Mouse (Mus musculus): ENCODE data around the gene Unc13b. TPM values are rescaled to one million over a fixed set of nuclear protein-coding genes. Genes with fewer than 3 reads are reported as not detected.

The Unc13b gene
- polyA plus RNA-seq, 1 experiment = 0.01 TPM

DNA sequence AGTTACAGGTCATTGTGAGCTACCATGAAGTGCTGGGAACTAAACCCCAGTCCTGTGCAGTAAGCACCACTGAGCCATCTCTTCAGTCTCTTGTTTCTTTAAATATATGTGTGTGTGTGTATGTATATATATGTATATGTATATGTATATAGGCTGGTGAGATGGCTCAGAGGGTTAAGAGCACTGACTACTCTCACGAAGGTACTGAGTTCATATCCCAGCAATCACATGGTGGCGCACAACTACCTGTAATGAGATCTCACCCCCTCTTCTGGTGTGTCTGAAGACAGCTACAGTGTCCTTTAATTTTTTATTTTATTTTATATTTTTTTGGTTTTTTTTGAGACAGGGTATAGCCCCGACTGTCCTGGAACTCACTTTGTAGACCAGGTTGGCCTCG, 6.7 kb downstream of the Unc13b start:
- Histone ChIP-seq H3K27me3 (ENCODE audit: control insufficient read depth) (peaks cover 18% of the 10 kb centered on the region), H3K4me3 (replicated peaks) (no peak overlapping the region), H3K9me3 (ENCODE audit: control insufficient read depth, low read length) (no peaks in the 10 kb centered on the region), H3K4me1 (ENCODE audit: control insufficient read depth) (no peaks in the 10 kb centered on the region), H3K36me3 (ENCODE audit: control insufficient read depth) (no peaks in the 10 kb centered on the region)
- no peak for TF ChIP-seq GATA1 (IDR thresholded peaks at IDR 0.05; ENCODE audit: low read length)
- no peak for TF ChIP-seq TAL1 (IDR thresholded peaks at IDR 0.05; ENCODE audit: low read length)

DNA sequence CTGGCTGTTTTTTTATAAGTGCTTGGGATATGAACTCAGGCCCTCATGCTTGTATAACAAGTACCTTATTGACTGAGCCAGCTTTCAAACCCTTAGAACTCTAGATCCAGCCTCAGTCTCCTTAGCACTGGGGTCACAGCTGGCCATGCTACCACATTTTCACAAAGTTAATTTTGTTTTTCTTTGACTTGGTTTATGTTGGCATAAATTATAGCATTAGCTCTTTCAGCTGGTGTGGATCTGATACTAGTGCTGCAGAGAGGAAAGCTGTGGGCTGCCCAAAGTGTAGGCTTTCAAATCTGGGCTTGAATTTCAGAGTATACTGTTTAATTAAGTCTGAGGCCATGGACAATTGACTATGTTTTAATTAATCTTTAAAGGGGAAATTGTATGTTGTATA, 16.2 kb downstream of the Unc13b start:
- no peaks in the 10 kb centered on the region for H3K27me3 ChIP-seq (ENCODE audit: control insufficient read depth)
- no peaks in the 10 kb centered on the region for H3K36me3 ChIP-seq (ENCODE audit: control insufficient read depth)
- no peak for TF ChIP-seq TAL1 (IDR thresholded peaks at IDR 0.05; ENCODE audit: low read length)
- TF ChIP-seq GATA1 (IDR thresholded peaks at IDR 0.05; ENCODE audit: low read length) = no peak
- H3K4me1 ChIP-seq (ENCODE audit: control insufficient read depth) = no peaks in the 10 kb centered on the region
- no peak overlapping the region for H3K4me3 ChIP-seq (replicated peaks)
- no peaks in the 10 kb centered on the region for H3K9me3 ChIP-seq (ENCODE audit: control insufficient read depth, low read length)

DNA sequence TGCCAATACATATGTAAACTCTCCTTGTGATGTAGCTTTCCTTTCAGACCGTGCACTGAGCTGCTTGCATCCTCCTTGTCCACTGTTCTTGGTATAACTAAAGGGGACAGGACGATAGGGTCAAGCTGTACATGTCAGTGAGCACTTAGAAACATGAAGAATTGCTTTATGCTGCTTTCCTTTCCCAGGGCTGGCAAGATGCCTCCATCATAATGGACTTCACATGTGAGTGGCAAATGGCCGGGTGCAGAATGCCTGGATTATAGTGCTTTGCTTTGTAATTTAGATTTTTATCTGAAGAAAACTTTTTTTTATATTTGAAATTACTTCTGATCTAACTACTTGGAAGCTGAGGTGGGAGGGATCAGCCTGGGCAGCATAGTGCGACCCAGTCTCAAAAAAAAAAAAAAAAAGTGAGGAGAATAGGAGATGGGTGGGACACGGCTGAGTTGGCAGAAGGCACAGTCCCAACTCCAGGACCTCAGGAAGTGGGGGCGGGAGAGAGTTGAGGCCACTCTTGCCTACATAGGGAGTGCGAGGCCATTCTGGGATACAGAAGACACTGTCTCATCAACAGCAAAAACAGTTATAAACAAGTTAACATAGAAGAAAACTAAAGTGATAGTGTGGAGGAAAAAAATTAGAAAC, 19.4 kb downstream of the Unc13b start:
- TF ChIP-seq TAL1 (IDR thresholded peaks at IDR 0.05; ENCODE audit: low read length) (no peak), GATA1 (IDR thresholded peaks at IDR 0.05; ENCODE audit: low read length) (no peak)
- H3K4me1 ChIP-seq (ENCODE audit: control insufficient read depth) = no peaks in the 10 kb centered on the region
- no peaks in the 10 kb centered on the region for H3K36me3 ChIP-seq (ENCODE audit: control insufficient read depth)
- H3K27me3 ChIP-seq (ENCODE audit: control insufficient read depth) = no peaks in the 10 kb centered on the region
- no peaks in the 10 kb centered on the region for H3K9me3 ChIP-seq (ENCODE audit: control insufficient read depth, low read length)
- H3K4me3 ChIP-seq (replicated peaks) = no peak overlapping the region

DNA sequence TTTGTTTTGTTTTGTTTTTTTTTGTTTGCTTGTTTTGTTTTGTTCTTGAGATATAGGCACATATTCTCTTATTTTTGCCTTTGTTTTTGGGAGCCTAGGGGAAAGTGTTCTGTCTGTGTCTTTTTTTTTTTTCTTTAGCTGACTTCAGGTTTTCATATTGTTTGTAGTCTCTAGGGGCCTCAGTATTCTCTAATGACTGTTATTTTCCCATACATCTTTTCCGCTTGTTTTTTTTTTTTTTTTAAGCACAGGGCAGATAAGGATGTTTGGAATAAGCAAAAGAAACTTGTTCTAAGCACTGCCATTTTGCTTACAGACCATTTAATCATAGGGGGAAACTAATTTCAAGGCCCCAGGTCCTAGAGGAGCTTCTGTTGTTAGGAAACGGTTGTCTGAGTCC, 23.7 kb downstream of the Unc13b start:
- TF ChIP-seq GATA1 (IDR thresholded peaks at IDR 0.05; ENCODE audit: low read length) = no peak
- TF ChIP-seq TAL1 (IDR thresholded peaks at IDR 0.05; ENCODE audit: low read length) = no peak
- no peaks in the 10 kb centered on the region for H3K27me3 ChIP-seq (ENCODE audit: control insufficient read depth)
- no peaks in the 10 kb centered on the region for H3K9me3 ChIP-seq (ENCODE audit: control insufficient read depth, low read length)
- H3K4me1 ChIP-seq (ENCODE audit: control insufficient read depth) = no peaks in the 10 kb centered on the region
- no peaks in the 10 kb centered on the region for H3K36me3 ChIP-seq (ENCODE audit: control insufficient read depth)
- no peak overlapping the region for H3K4me3 ChIP-seq (replicated peaks)

DNA sequence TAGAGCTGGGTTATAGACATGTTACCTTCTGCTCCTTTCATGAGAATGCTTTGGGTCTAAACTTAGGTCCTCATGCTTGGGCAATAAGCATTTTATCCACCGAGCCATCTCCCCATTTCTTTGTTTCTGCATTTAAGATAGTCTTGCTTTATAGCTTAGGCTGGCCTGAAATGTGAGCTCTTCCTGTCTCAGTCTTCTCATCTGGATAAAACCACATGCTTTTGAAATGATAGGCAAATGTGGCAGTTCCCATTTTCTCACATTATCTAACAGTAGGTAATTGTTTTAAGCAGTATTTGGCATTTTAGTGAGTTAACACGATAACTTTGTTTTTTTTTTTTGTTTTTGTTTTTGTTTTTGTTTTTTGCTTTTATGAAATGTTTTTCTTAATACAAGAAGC, 31.2 kb downstream of the Unc13b start:
- Histone ChIP-seq H3K4me1 (ENCODE audit: control insufficient read depth) (no peaks in the 10 kb centered on the region), H3K27me3 (ENCODE audit: control insufficient read depth) (no peaks in the 10 kb centered on the region), H3K9me3 (ENCODE audit: control insufficient read depth, low read length) (no peaks in the 10 kb centered on the region), H3K4me3 (replicated peaks) (no peak overlapping the region), H3K36me3 (ENCODE audit: control insufficient read depth) (no peaks in the 10 kb centered on the region)
- no peak for TF ChIP-seq GATA1 (IDR thresholded peaks at IDR 0.05; ENCODE audit: low read length)
- TF ChIP-seq TAL1 (IDR thresholded peaks at IDR 0.05; ENCODE audit: low read length) = no peak

DNA sequence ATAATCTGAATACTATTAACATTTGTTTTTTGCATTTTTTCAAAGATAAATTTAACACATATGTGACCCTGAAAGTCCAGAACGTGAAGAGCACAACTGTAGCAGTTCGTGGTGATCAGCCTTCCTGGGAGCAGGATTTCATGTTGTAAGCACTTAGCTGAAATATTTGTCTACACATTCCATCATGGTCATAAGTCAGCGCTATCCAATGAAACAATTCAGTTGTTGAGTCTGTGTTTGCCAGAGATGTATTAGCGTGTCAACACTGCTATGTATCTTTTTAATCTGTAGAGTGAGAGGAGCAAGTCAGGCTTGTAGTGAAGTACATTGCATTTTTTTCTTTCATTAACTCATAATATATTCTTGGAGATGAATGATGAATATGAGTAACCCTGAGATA, 32.4 kb downstream of the Unc13b start:
- Histone ChIP-seq H3K4me1 (ENCODE audit: control insufficient read depth) (no peaks in the 10 kb centered on the region), H3K4me3 (replicated peaks) (no peak overlapping the region), H3K9me3 (ENCODE audit: control insufficient read depth, low read length) (no peaks in the 10 kb centered on the region), H3K27me3 (ENCODE audit: control insufficient read depth) (no peaks in the 10 kb centered on the region), H3K36me3 (ENCODE audit: control insufficient read depth) (no peaks in the 10 kb centered on the region)
- TF ChIP-seq TAL1 (IDR thresholded peaks at IDR 0.05; ENCODE audit: low read length) (no peak), GATA1 (IDR thresholded peaks at IDR 0.05; ENCODE audit: low read length) (no peak)

DNA sequence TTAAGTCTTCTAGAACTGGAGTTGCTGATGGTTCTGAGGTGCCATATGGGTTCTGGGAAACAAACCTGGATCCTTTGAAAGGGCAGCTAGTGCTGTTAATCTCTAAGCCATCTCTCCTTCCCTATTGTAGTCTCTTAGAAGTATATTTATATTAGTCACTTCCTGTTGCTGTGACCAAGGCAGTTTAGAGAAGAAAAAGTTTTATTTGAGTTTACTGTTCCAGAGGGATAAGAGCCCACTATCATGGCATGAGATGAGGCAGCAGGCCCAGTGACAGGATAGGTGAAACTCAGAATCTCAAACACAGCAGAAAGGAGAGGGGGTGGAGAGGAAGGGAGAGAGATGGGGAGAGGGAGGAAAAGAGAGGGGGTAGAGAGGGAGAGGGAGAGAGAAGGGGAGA, 54.7 kb downstream of the Unc13b start:
- no peaks in the 10 kb centered on the region for H3K27me3 ChIP-seq (ENCODE audit: control insufficient read depth)
- H3K4me3 ChIP-seq (replicated peaks) = no peak overlapping the region
- TF ChIP-seq GATA1 (IDR thresholded peaks at IDR 0.05; ENCODE audit: low read length) = no peak
- TF ChIP-seq TAL1 (IDR thresholded peaks at IDR 0.05; ENCODE audit: low read length) = no peak
- no peaks in the 10 kb centered on the region for H3K36me3 ChIP-seq (ENCODE audit: control insufficient read depth)
- no peaks in the 10 kb centered on the region for H3K9me3 ChIP-seq (ENCODE audit: control insufficient read depth, low read length)
- H3K4me1 ChIP-seq (ENCODE audit: control insufficient read depth) = peaks cover 5% of the 10 kb centered on the region

DNA sequence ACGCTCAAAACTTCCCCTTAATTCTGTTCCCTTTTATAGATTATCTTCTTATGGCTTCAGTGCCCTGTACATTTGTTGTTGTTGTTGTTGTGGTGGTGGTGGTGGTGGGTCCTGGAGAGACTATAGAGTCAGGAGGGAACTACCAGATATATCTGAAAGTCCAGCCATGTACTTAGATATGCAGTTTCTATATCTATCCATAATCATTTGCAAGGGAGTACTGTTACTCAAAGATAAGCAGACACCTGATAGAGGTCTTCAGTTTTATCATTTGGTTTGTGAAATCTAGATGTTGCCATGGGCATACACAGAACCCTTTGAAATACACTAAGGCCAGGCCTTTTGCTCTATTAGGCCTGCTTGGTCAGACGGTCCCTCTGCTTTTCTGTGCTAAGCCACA, 55.8 kb downstream of the Unc13b start:
- Histone ChIP-seq H3K9me3 (ENCODE audit: control insufficient read depth, low read length) (no peaks in the 10 kb centered on the region), H3K27me3 (ENCODE audit: control insufficient read depth) (no peaks in the 10 kb centered on the region), H3K36me3 (ENCODE audit: control insufficient read depth) (no peaks in the 10 kb centered on the region), H3K4me1 (ENCODE audit: control insufficient read depth) (peaks cover 5% of the 10 kb centered on the region), H3K4me3 (replicated peaks) (no peak overlapping the region)
- no peak for TF ChIP-seq TAL1 (IDR thresholded peaks at IDR 0.05; ENCODE audit: low read length)
- TF ChIP-seq GATA1 (IDR thresholded peaks at IDR 0.05; ENCODE audit: low read length) = no peak

DNA sequence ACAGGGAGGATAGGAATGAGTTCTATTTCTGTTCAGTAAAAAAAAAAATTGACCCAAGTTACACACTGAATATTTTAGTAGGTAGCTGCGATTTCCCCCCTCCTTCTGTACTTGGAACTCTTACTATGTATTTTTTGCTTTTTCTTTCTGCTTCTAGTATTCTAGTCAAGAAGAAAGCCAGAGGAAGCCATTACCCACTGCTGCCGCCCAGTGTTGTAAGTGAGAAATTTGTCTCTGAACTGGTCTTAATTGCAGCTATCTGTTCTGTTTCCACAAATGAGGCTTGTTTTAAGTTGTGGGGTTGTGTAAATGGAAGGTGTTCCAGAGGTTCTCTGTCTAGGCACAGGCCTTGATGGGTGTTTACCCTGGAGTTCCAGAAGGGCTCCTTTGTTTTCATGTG, 56.2 kb downstream of the Unc13b start:
- Histone ChIP-seq H3K27me3 (ENCODE audit: control insufficient read depth) (no peaks in the 10 kb centered on the region), H3K4me3 (replicated peaks) (no peak overlapping the region), H3K9me3 (ENCODE audit: control insufficient read depth, low read length) (no peaks in the 10 kb centered on the region), H3K4me1 (ENCODE audit: control insufficient read depth) (peaks cover 5% of the 10 kb centered on the region), H3K36me3 (ENCODE audit: control insufficient read depth) (no peaks in the 10 kb centered on the region)
- TF ChIP-seq GATA1 (IDR thresholded peaks at IDR 0.05; ENCODE audit: low read length) (no peak), TAL1 (IDR thresholded peaks at IDR 0.05; ENCODE audit: low read length) (no peak)

DNA sequence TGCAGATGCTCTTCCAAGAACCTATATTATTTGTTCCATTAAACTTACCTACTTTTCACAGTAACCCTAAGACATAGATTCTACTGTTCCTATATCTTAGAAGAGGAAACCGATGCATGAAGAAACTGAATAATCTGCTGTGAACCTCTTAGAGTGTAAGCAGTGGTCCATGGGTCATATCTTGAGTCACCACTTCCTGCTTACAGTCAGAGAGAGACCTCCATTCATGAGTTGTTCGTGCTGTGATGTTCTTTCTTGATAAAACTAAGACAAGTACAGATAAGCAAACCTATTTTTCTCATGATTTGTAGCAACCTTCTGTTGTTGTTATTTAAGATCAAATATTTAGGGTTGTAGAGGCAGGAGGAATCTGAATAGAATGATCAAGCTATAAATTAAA, 57.5 kb downstream of the Unc13b start:
- Histone ChIP-seq H3K27me3 (ENCODE audit: control insufficient read depth) (no peaks in the 10 kb centered on the region), H3K9me3 (ENCODE audit: control insufficient read depth, low read length) (no peaks in the 10 kb centered on the region), H3K36me3 (ENCODE audit: control insufficient read depth) (no peaks in the 10 kb centered on the region), H3K4me3 (replicated peaks) (no peak overlapping the region), H3K4me1 (ENCODE audit: control insufficient read depth) (peaks cover 5% of the 10 kb centered on the region)
- TF ChIP-seq GATA1 (IDR thresholded peaks at IDR 0.05; ENCODE audit: low read length) (no peak), TAL1 (IDR thresholded peaks at IDR 0.05; ENCODE audit: low read length) (no peak)
